Mouse (Mus musculus): ENCODE results near the gene Chst15. TPM values are rescaled to one million over a fixed set of nuclear protein-coding genes. Genes with fewer than 3 reads are reported as not detected.

Gene Chst15
- total RNA-seq, 2 experiments from 2014 or later = 43.0 to 44.6 TPM

- Histone ChIP-seq H3K27ac (no peak overlapping the region), H3K4me3 (no peak overlapping the region)
- intact Hi-C loops (cut with DNase I) = no loop called here
- no peak for TF ChIP-seq CTCF (IDR thresholded peaks at IDR 0.05)
- no peak for DNase-seq (ENCODE audit: extremely low spot score in 1 of 2, low spot score in 2 of 2)
Observed at GRCm38 (mm10) chr7:132273741-132274513, 43.1 kb downstream of the Chst15 start.

DNA sequence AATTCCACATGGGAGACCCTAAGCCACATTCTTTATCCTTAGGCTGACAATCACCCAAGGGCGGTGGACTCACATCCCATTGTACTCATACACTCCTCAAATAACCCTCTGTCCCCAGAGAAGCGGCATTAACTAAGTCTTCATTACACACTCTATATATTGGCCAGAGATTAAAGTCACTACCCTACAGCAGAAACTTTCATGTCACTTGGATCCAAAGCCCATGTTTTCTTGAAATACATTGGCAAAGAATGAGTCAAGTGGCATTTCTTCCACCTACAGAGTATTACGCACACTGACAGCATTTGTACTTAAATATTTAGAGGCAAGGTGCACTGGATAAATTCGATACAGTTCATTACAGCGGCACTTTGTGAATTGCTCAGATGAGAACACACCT lies 44.0 kb downstream of the Chst15 start:
- H3K4me3 ChIP-seq = no peak overlapping the region
- H3K27ac ChIP-seq = no peak overlapping the region
- no peak for DNase-seq (ENCODE audit: extremely low spot score in 1 of 2, low spot score in 2 of 2)
- intact Hi-C loops (cut with DNase I) = no loop called here
- no peak for TF ChIP-seq CTCF (IDR thresholded peaks at IDR 0.05)

DNA sequence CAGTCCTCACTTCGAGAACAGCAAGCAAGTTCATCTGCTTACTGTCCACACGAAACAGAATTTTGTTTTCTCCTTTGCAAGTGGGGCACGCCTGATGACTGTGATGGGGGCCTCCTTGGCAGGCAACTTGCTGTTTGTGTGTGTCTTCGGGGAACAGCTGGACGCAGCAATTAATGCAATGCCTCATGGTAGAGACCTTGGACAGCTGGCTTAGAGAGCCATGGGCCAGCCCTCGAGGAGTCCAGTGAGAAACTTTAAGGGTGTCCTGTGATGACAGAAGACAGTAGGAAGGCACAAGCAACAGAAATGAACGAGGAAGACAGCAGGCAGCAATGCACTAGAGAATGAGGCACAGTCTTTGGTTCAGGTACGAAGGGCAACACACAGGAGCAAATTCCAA lies 46.7 kb downstream of the Chst15 start:
- TF ChIP-seq CTCF (IDR thresholded peaks at IDR 0.05) = no peak
- no peak for DNase-seq (ENCODE audit: extremely low spot score in 1 of 2, low spot score in 2 of 2)
- no peak overlapping the region for H3K27ac ChIP-seq
- H3K4me3 ChIP-seq = no peak overlapping the region
- intact Hi-C loops (cut with DNase I) = no loop called here

GRCm38 (mm10) chr7:132269661-132270060 lies 47.4 kb downstream of the Chst15 start:
- no peak overlapping the region for H3K27ac ChIP-seq
- H3K4me3 ChIP-seq = no peak overlapping the region
- intact Hi-C loops (cut with DNase I) = no loop called here
- TF ChIP-seq CTCF (IDR thresholded peaks at IDR 0.05) = no peak
- no peak for DNase-seq (ENCODE audit: extremely low spot score in 1 of 2, low spot score in 2 of 2)

DNA sequence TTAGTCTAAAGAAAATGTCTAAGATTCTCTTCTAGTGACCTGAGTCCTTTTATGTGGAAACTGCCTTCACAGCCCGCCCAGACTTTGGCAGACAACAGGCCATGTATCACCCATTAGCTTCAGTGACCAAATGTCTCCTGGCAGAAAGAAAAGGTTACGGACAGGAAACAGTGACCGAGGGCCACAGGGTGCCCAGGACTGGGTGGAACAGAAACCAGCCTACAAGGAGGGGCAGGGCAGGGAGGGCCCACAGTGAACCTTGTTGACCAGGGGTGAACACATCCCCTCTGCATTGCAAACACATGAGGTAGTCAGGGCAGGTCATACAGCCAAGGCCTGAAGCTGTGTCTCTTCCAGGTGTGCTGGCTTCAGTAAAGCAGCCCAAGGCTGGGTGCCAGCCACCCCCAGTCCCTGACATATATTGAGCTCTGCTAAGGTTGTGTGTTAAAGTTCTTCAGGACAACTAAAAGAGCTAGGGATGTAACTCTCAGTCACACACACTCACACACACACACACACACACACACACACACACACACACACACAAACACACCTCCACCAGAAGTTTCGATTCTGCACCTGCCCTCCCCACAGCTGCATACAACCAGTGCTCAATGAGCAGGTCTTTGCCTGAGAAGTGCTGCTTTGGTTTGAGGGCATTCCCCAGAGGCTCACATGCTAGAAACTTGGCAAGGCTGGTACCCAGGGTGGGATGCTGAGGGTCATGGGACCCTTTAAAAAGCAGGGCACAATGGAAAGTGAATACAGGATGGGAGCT lies 49.1 kb downstream of the Chst15 start:
- no peak for TF ChIP-seq CTCF (IDR thresholded peaks at IDR 0.05)
- intact Hi-C loops (cut with DNase I) = no loop called here
- Histone ChIP-seq H3K27ac (no peak overlapping the region), H3K4me3 (no peak overlapping the region)
- no peak for DNase-seq (ENCODE audit: extremely low spot score in 1 of 2, low spot score in 2 of 2)

- intact Hi-C loops (cut with DNase I) = no loop called here
- TF ChIP-seq CTCF (IDR thresholded peaks at IDR 0.05) = no peak
- Histone ChIP-seq H3K27ac (peak overlapping the region; percentile 60), H3K4me3 (no peak overlapping the region)
- DNase-seq (ENCODE audit: extremely low spot score in 1 of 2, low spot score in 2 of 2) = no peak
Observed at GRCm38 (mm10) chr7:132264763-132265162, 52.3 kb downstream of the Chst15 start.

DNA sequence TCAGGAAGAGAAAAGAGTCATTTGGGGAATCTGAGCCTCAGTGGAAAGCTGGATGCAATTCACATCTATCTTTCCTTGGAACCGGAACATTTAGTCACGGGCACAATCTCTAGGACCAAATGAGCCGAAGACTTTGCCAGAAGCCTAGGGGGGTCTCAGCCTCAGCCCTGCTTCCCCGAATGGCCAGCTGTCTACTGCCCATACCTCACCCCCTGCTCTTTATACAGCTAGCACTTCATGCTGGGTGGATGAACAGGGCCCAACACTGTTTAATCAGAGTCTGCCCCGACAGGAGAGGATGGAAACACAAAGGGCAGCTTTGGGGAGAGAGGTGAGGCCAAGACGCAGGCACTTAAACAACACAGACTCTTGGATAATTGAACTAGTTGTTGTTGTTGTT lies 53.8 kb downstream of the Chst15 start:
- H3K4me3 ChIP-seq = no peak overlapping the region
- intact Hi-C loops (cut with DNase I) = no loop called here
- TF ChIP-seq CTCF (IDR thresholded peaks at IDR 0.05) = no peak
- no peak overlapping the region for H3K27ac ChIP-seq
- no peak for DNase-seq (ENCODE audit: extremely low spot score in 1 of 2, low spot score in 2 of 2)

DNA sequence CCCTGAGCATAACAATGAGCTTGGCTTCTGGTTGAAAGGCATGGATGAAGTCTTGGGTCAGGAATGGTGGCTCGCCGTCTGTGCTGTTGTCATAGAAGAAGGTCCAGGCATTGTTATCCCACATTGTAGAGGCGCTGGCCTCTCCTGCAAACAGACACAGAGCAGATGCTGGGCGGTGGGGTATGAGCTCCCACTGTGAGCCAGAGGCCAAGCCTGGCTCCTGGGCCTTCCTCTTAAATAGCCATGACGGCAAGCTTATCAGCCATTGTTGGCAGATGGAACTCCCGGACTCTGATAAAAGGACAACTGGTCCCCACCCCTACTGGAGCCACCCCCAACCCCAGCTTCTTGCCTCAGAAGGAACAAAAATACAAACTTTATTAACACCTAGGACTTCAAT lies 54.3 kb downstream of the Chst15 start:
- no peak overlapping the region for H3K4me3 ChIP-seq
- no peak for TF ChIP-seq CTCF (IDR thresholded peaks at IDR 0.05)
- intact Hi-C loops (cut with DNase I) = no loop called here
- H3K27ac ChIP-seq = no peak overlapping the region
- no peak for DNase-seq (ENCODE audit: extremely low spot score in 1 of 2, low spot score in 2 of 2)

GRCm38 (mm10) chr7:132261885-132262284 lies 55.1 kb downstream of the Chst15 start:
- Histone ChIP-seq H3K27ac (no peak overlapping the region), H3K4me3 (no peak overlapping the region)
- TF ChIP-seq CTCF (IDR thresholded peaks at IDR 0.05) = no peak
- intact Hi-C loops (cut with DNase I) = no loop called here
- no peak for DNase-seq (ENCODE audit: extremely low spot score in 1 of 2, low spot score in 2 of 2)

DNA sequence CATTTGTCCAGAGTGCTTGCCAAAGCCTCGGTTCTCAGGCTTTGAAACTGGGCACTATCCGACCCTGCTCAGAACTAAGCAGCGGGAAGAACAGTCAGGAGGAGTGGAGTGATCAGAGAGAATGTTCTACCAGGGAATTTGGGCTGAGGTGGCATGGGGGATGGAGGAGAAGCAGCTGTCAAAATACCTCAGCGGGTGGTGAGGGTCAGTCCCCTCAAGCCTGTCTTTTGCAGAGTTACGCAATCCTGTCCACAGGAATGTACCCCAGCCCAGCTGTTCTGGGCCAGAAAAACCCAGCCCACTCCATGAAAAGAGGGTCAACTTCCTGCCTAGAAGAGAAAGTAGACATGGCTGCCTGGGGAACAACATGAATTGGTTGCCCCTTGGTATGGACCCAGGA lies 56.4 kb downstream of the Chst15 start:
- no peak for TF ChIP-seq CTCF (IDR thresholded peaks at IDR 0.05)

GRCm38 (mm10) chr7:132258817-132259216 lies 58.2 kb downstream of the Chst15 start:
- no peak overlapping the region for H3K27ac ChIP-seq
- no peak overlapping the region for H3K4me3 ChIP-seq
- DNase-seq (ENCODE audit: extremely low spot score in 1 of 2, low spot score in 2 of 2) = no peak
- no peak for TF ChIP-seq CTCF (IDR thresholded peaks at IDR 0.05)
- intact Hi-C loops (cut with DNase I) = no loop called here

More for the DNA sequence above, 56.4 kb downstream of the Chst15 start:
- intact Hi-C loops (cut with DNase I) = no loop called here
- no peak overlapping the region for H3K27ac ChIP-seq
- DNase-seq (ENCODE audit: extremely low spot score in 1 of 2, low spot score in 2 of 2) = no peak
- no peak overlapping the region for H3K4me3 ChIP-seq

- no peak overlapping the region for H3K27ac ChIP-seq
- H3K4me3 ChIP-seq = no peak overlapping the region
- no peak for TF ChIP-seq CTCF (IDR thresholded peaks at IDR 0.05)
- intact Hi-C loops (cut with DNase I) = no loop called here
- no peak for DNase-seq (ENCODE audit: extremely low spot score in 1 of 2, low spot score in 2 of 2)
Observed at GRCm38 (mm10) chr7:132258216-132258615, 58.8 kb downstream of the Chst15 start.
